Mouse (Mus musculus) C2C12 (cell line): ENCODE results near the gene Ltb4r2.
"Not testable (repeated sequence)": the region's sequence is repeated elsewhere in the genome, so short reads cannot be mapped to it uniquely, and the experiment has no call there.

Experiments used
- CEBPB ChIP-seq: IDR thresholded peaks from one replicate; pipeline ENCODE4 v1.6.1; 2011; ENCODE audit warnings: low read depth, mild to moderate bottlenecking, control low read depth, moderate library complexity
- CTCF ChIP-seq: IDR thresholded peaks from one replicate; pipeline ENCODE4 v1.5.1; 2011; ENCODE audit not compliant: control insufficient read depth, insufficient read depth, insufficient read length

DNA sequence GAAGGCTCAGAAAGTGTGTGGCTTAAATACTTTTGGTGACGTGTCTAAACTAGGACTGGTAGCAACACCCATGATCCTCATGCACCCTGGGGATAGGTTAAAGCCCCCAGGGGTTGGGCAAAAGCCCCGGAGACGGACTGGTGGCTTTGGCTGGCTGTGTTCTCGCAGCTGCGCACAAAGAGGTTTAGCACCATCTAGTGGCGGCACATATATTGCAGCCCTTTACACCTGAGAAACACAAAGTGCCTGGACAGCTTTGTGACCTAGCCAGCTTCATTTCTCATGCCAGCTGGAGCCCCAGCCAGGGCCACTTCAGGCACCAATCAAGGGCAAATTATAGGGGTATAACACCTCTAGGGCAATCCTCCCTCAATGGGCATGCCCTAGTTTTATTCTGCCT lies 1.1 kb upstream of the Ltb4r2 start:
- peak; percentile 65 for TF ChIP-seq CTCF
- TF ChIP-seq CEBPB, result not testable (repeated sequence)
